Mouse (Mus musculus) E14TG2a.4 (cell line): ENCODE results near the gene Ralgps1.

Source experiments
- CTCF ChIP-seq: conservative IDR thresholded peaks from 2 replicates; pipeline ENCODE4 v1.5.1; 2014; ENCODE audit warnings: low read length
- POU5F1 ChIP-seq: IDR thresholded peaks from 2 replicates; pipeline ENCODE4 v1.6.1; 2014; ENCODE audit warnings: low read length, borderline replicate concordance

- TF ChIP-seq CTCF (no peak), POU5F1 (no peak)
Measured at GRCm38 (mm10) chr2:33179171-33179929, 191.9 kb downstream of the Ralgps1 start.
